9 mouse cellular contexts compared by ENCODE assay signal in genomic region chr2:73521737-73522136, GRCm38 (mm10). TPM values are rescaled to one million over a fixed set of nuclear protein-coding genes. Genes with fewer than 3 reads are reported as not detected.
DNase-seq lines count a peak whose midpoint lies in the region.
"Had no signal": no experiment of that assay in that cellular context is flagged by ENCODE, and none has a peak within 500 bp of the region (broad histone marks: within the 10 kb centered on the region; RNA-seq: fewer than 3 reads in every experiment).

No protein-coding gene starts in this region.

- intact Hi-C loops in left cerebral cortex, postnatal 10 days (cut with DNase I) = no loop called here

- DNase-seq in embryo, embryonic 10 days (ENCODE audit: low spot score) = peak; percentile 47
- DNase-seq in embryo, embryonic 9.5 days (ENCODE audit: extremely low spot score) = no peak
- DNase-seq in layer of hippocampus, adult 9-11 months = peak; percentile 46
- no peak for DNase-seq in layer of hippocampus, adult 9-10 months (ENCODE audit: low spot score)
- peak; percentile 41 for DNase-seq in embryo, embryonic 10.5 days (ENCODE audit: low spot score)
- peak; percentile 43 for DNase-seq in lung, postnatal 36 days
- no peak for DNase-seq in thymus, postnatal 14 days
- no peak for DNase-seq in left cerebral cortex, postnatal 10 days (ENCODE audit: extremely low spot score in 1 of 2, low spot score in 2 of 2)
- DNase-seq: cerebellum, postnatal 36 days had no signal

RNA-seq across cellular contexts. Expression of gene Wipf1, which starts 7.8 kb away (rescaled TPM):
- total RNA-seq in left cerebral cortex, postnatal 10 days (2021) = 1 to 10 TPM; 7.5 to 7.9 TPM

RNA-seq across cellular contexts. Expression of gene Chrna1, which starts 58.4 kb away (rescaled TPM):
- under 1 TPM; 0.14 to 0.24 TPM for total RNA-seq in left cerebral cortex, postnatal 10 days (2021)

Comparison
In these comparisons a context has a peak if more than half of its experiments do, and no peak if none do; other contexts are left out.
1. DNase-seq: peak in embryo, embryonic 10 days (single experiment), layer of hippocampus, adult 9-11 months (single experiment), embryo, embryonic 10.5 days (single experiment) and lung, postnatal 36 days (single experiment); none in embryo, embryonic 9.5 days (single experiment), layer of hippocampus, adult 9-10 months (single experiment), thymus, postnatal 14 days (single experiment) and left cerebral cortex, postnatal 10 days (0 of 2).